Mouse (Mus musculus): ENCODE measurements around the gene Btbd35f20.
"Not testable (repeated sequence)": the region's sequence is repeated elsewhere in the genome, so short reads cannot be mapped to it uniquely, and the experiment has no call there.

The Btbd35f20 gene

DNA sequence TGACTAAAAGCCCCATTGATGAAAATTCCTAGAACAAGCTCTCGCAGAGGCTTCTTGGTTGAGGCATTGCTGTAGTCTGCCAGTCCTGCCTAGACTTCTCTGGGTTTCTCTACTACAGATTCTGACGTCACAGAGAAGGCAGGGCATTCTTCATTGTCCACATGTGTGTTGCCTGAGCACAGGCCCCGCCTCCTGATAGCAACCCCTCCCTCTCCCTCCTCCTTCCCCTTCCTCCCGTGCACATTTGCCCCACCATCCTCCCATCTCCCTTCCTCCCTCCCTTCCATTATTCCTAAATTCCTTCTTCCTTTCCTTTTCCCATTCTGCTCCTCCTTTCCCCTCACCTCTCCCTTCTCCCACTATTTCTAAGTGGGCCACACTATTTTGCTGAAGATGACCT, at the start of gene Btbd35f20:
TSS of gene Btbd35f20 (minus strand) at position 101 of the 400 bp plus-strand sequence.
- not testable (repeated sequence) for DNase-seq
